8 mouse cellular contexts compared by ENCODE assay signal in genomic region chr4:120952163-120952562, GRCm38 (mm10). TPM values are rescaled to one million over a fixed set of nuclear protein-coding genes. Genes with fewer than 3 reads are reported as not detected.
DNase-seq lines count a peak whose midpoint lies in the region; ATAC-seq and TF ChIP-seq lines count a peak whose summit lies in the region.

No protein-coding gene starts in this region.

- TF ChIP-seq CTCF in thymus, adult 2 months (IDR thresholded peaks at IDR 0.05; ENCODE audit: borderline replicate concordance, control insufficient read depth, extremely low read depth, insufficient read depth, low read length, poor library complexity): no peak

- peak overlapping the region; percentile 83; the same call in 1 of the 2 replicates for H3K27ac ChIP-seq in intestine, embryonic 15.5 days
- peak overlapping the region; percentile 80 for H3K27ac ChIP-seq in midbrain, embryonic 12.5 days (replicated peaks)
- no peak overlapping the region for H3K27ac ChIP-seq in thymus, adult 2 months (ENCODE audit: control insufficient read depth, insufficient read depth, low read length)

- no peaks in the 10 kb centered on the region for H3K9me3 ChIP-seq in intestine, embryonic 15.5 days
- H3K9me3 ChIP-seq in midbrain, embryonic 12.5 days: no peaks in the 10 kb centered on the region

- ATAC-seq in erythroblast, adult 5-6 weeks (replicated peaks; ENCODE audit: low FRiP score, poor library complexity, severe bottlenecking): 0 out of 2 replicates have a peak, but pooled peaks have one; percentile 19
- ATAC-seq in intestine, embryonic 15.5 days: peak; percentile 27
- ATAC-seq in midbrain, embryonic 12.5 days (ENCODE audit: low FRiP score, low read depth): no peak

- H3K9ac ChIP-seq in intestine, embryonic 15.5 days: peak overlapping the region; percentile 78; the same call in 1 of the 2 replicates
- H3K9ac ChIP-seq in midbrain, embryonic 12.5 days (replicated peaks): peak overlapping the region; percentile 74

- peak; percentile 20 for DNase-seq in thymus, postnatal 25 days
- no peak for DNase-seq in thymus, postnatal 4 days
- no peak for DNase-seq in Muller cell, postnatal 12 days (ENCODE audit: inconsistent ontology term)
- DNase-seq in ovary, postnatal 14 days (ENCODE audit: low spot score): no peak
- no peak for DNase-seq in thymus, adult 2 months

- H3K4me3 ChIP-seq in intestine, embryonic 15.5 days (replicated peaks): peak overlapping the region; percentile 89
- H3K4me3 ChIP-seq in midbrain, embryonic 12.5 days: peak overlapping the region; percentile 81
- H3K4me3 ChIP-seq in thymus, adult 2 months (ENCODE audit: control insufficient read depth, insufficient read depth, low read length): no peak overlapping the region

- no peaks in the 10 kb centered on the region for H3K27me3 ChIP-seq in intestine, embryonic 15.5 days (replicated peaks)
- H3K27me3 ChIP-seq in midbrain, embryonic 12.5 days: no peaks in the 10 kb centered on the region
- H3K27me3 ChIP-seq in thymus, adult 2 months (ENCODE audit: control insufficient read depth, insufficient read depth, low read length): no peaks in the 10 kb centered on the region

- TF ChIP-seq POLR2A in thymus, adult 2 months (IDR thresholded peaks at IDR 0.05; ENCODE audit: control insufficient read depth, extremely low read depth, insufficient read depth, low read length, poor library complexity): no peak

- H3K4me1 ChIP-seq in intestine, embryonic 15.5 days (replicated peaks): no peaks in the 10 kb centered on the region; the same call in 1 of the 2 replicates
- peaks cover 11% of the 10 kb centered on the region for H3K4me1 ChIP-seq in midbrain, embryonic 12.5 days
- H3K4me1 ChIP-seq in thymus, adult 2 months (replicated peaks; ENCODE audit: control insufficient read depth, insufficient read depth, low read length): peaks cover 15% of the 10 kb centered on the region

- H3K4me2 ChIP-seq in intestine, embryonic 15.5 days (replicated peaks): peak overlapping the region; percentile 81
- peak overlapping the region; percentile 78 for H3K4me2 ChIP-seq in midbrain, embryonic 12.5 days (replicated peaks)

- 39% methylated on average over 6 of the region's 6 CpGs for WGBS in intestine, embryonic 15.5 days
- WGBS in midbrain, embryonic 12.5 days: 56% methylated on average over 6 of the region's 6 CpGs
- 18% methylated on average over 6 of the region's 6 CpGs for WGBS in thymus, adult 2 months

- H3K36me3 ChIP-seq in intestine, embryonic 15.5 days: 0 out of 2 replicates have a peak, but pooled peaks cover under 1% of the 10 kb centered on the region
- H3K36me3 ChIP-seq in midbrain, embryonic 12.5 days: 0 out of 2 replicates have a peak, but pooled peaks cover 4% of the 10 kb centered on the region
- no peaks in the 10 kb centered on the region for H3K36me3 ChIP-seq in thymus, adult 2 months (ENCODE audit: control insufficient read depth, insufficient read depth, low read length)

RNA-seq across cellular contexts. Expression of gene Zfp69, which starts 0.7 kb away (rescaled TPM):
- total RNA-seq in erythroblast, adult 5-6 weeks (2015; ENCODE audit: low replicate concordance): 0.77 TPM in 1 of 2 replicates, not detected in the other
- total RNA-seq in erythroblast, adult 5-6 weeks (2017; ENCODE audit: low replicate concordance): 2.4 and 6.4 TPM in 2 replicates
- 6.0 and 6.3 TPM in 2 replicates for polyA plus RNA-seq in intestine, embryonic 15.5 days (2015; fragmentation: Nextera tagmentation; extraction: Ambion mirVana)
- polyA plus RNA-seq in midbrain, embryonic 12.5 days (2016; fragmentation: Nextera tagmentation; extraction: Ambion mirVana): 11.2 and 12.2 TPM in 2 replicates
- 3.2 and 3.4 TPM in 2 replicates for polyA plus RNA-seq in thymus, adult 2 months (2012; rRNA removed)

RNA-seq across cellular contexts. Expression of gene Exo5, which starts 27.3 kb away (rescaled TPM):
- 7.5 and 21.1 TPM in 2 replicates for total RNA-seq in erythroblast, adult 5-6 weeks (2015; ENCODE audit: low replicate concordance)
- total RNA-seq in erythroblast, adult 5-6 weeks (2017; ENCODE audit: low replicate concordance): 1.7 and 4.1 TPM in 2 replicates
- polyA plus RNA-seq in intestine, embryonic 15.5 days (2015; fragmentation: Nextera tagmentation; extraction: Ambion mirVana): 23.8 and 25.3 TPM in 2 replicates
- polyA plus RNA-seq in midbrain, embryonic 12.5 days (2016; fragmentation: Nextera tagmentation; extraction: Ambion mirVana): 34.6 and 34.8 TPM in 2 replicates
- polyA plus RNA-seq in thymus, adult 2 months (2012; rRNA removed): 10.9 and 11.7 TPM in 2 replicates
